Mouse (Mus musculus) intestine, postnatal 0 days (tissue): ENCODE data around the gene D630036H23Rik. TPM values are rescaled to one million over a fixed set of nuclear protein-coding genes. Genes with fewer than 3 reads are reported as not detected.

Experiments
- ATAC-seq: fragments of 200-750 bp; cut with Nextera tagmentation; 2 replicates; pipeline ENCODE4 v1.8.0; 2017; ENCODE audit warnings: mild to moderate bottlenecking, moderate TSS enrichment, moderate library complexity
- H3K27ac ChIP-seq: fragments of 300-500 bp; sonication (generic); 2 replicates; pipeline ENCODE4 v1.5.1; 2014; ENCODE audit warnings: mild to moderate bottlenecking, low read depth, low read length, moderate library complexity
- H3K27me3 ChIP-seq: fragments of 300-500 bp; sonication (generic); replicated peaks from 2 replicates; pipeline ENCODE4 v1.6.1; 2014; ENCODE audit warnings: low read length, mixed read lengths; ENCODE audit not compliant: control insufficient read depth, insufficient read depth
- H3K36me3 ChIP-seq: fragments of 300-500 bp; sonication (generic); 2 replicates; pipeline ENCODE4 v1.6.1; 2014; ENCODE audit warnings: mild to moderate bottlenecking, moderate library complexity; ENCODE audit not compliant: control insufficient read depth, insufficient read depth
- H3K4me1 ChIP-seq: fragments of 300-500 bp; sonication (generic); replicated peaks from 2 replicates; pipeline ENCODE4 v1.6.1; 2014; ENCODE audit warnings: antibody characterized with exemption, low read length, mixed read lengths; ENCODE audit not compliant: control insufficient read depth, insufficient read depth
- H3K4me2 ChIP-seq: fragments of 300-500 bp; sonication (generic); replicated peaks from 2 replicates; pipeline ENCODE4 v1.6.1; 2014; ENCODE audit warnings: low read depth, mild to moderate bottlenecking, moderate library complexity
- H3K4me3 ChIP-seq: fragments of 300-500 bp; sonication (generic); 2 replicates; pipeline ENCODE4 v1.5.1; 2014; ENCODE audit warnings: low read depth, low read length
- H3K9ac ChIP-seq: fragments of 300-500 bp; sonication (generic); 2 replicates; pipeline ENCODE4 v1.6.1; 2014; ENCODE audit warnings: mild to moderate bottlenecking, low read depth, low read length
- H3K9me3 ChIP-seq: fragments of 300-500 bp; sonication (generic); 2 replicates; pipeline ENCODE4 v1.6.1; 2016; ENCODE audit warnings: mixed run types; ENCODE audit not compliant: control insufficient read depth
- CTCF ChIP-seq: sonication (generic); IDR thresholded peaks from 2 replicates; pipeline ENCODE4 v1.5.1; 2016; ENCODE audit warnings: low read depth, mild to moderate bottlenecking, control low read depth, antibody characterized with exemption, moderate library complexity
- WGBS: fragments of 180-500 bp; shearing (Covaris S2); extraction: QIAGEN DNeasy Blood & Tissue Kit; methylation state at CpG from one replicate; pipeline ENCODE4 v1.1.7; 2014; 5-methylcytosine and 5-hydroxymethylcytosine counted together
- polyA plus RNA-seq: library from polyadenylated mRNA; unstranded; fragments of >200 nt; fragmentation: Nextera tagmentation; extraction: Ambion mirVana; gene quantifications from 2 replicates; pipeline ENCODE4 v1.2.1, GENCODE M21; 2015

D630036H23Rik gene
- 2.2 and 2.7 TPM in 2 replicates for polyA plus RNA-seq

GRCm38 (mm10) chr12:36381441-36382340 is at the start of gene D630036H23Rik, which contains the start of gene Ispd:
Gene D630036H23Rik, minus strand, starts transcription at chr12:36382181.
Gene Ispd, plus strand, starts transcription at chr12:36381450.
- peak within 1 kb of the TSS; percentile 59 for H3K4me3 ChIP-seq
- no peaks in the 10 kb centered on the region for H3K27me3 ChIP-seq
- peak within 1 kb of the TSS; percentile 97 for H3K9ac ChIP-seq
- H3K4me2 ChIP-seq, result peak within 1 kb of the TSS; percentile 71
- WGBS, result under 1% methylated on average over 63 of the region's 64 CpGs
- peak; percentile 32; the same call in 1 of the 2 replicates for TF ChIP-seq CTCF
- 0 out of 2 replicates have a peak, but pooled peaks cover 7% of the 10 kb centered on the region for H3K4me1 ChIP-seq
- H3K9me3 ChIP-seq, result no peaks in the 10 kb centered on the region
- ATAC-seq, result peak; percentile 98
- H3K27ac ChIP-seq, result peak within 1 kb of the TSS; percentile 98
- no peaks in the 10 kb centered on the region for H3K36me3 ChIP-seq

GRCm38 (mm10) chr12:36426163-36427045 is 44.4 kb upstream of the D630036H23Rik start:
- Histone ChIP-seq H3K4me2 (no peak overlapping the region), H3K9me3 (no peaks in the 10 kb centered on the region), H3K27ac (no peak overlapping the region), H3K36me3 (no peaks in the 10 kb centered on the region), H3K4me1 (no peaks in the 10 kb centered on the region), H3K9ac (no peak overlapping the region), H3K4me3 (no peak overlapping the region), H3K27me3 (no peaks in the 10 kb centered on the region)
- TF ChIP-seq CTCF, result no peak
- ATAC-seq, result no peak
- 55% methylated on average over 15 of the region's 15 CpGs for WGBS

GRCm38 (mm10) chr12:36425258-36425657 is 43.3 kb upstream of the D630036H23Rik start:
- H3K9me3 ChIP-seq, result no peaks in the 10 kb centered on the region
- H3K27me3 ChIP-seq, result no peaks in the 10 kb centered on the region
- H3K36me3 ChIP-seq, result no peaks in the 10 kb centered on the region
- WGBS, result 86% methylated on average over 7 of the region's 7 CpGs
- no peak overlapping the region for H3K9ac ChIP-seq
- H3K4me2 ChIP-seq, result no peak overlapping the region
- no peaks in the 10 kb centered on the region for H3K4me1 ChIP-seq
- no peak for ATAC-seq
- H3K4me3 ChIP-seq, result no peak overlapping the region
- no peak overlapping the region for H3K27ac ChIP-seq
- TF ChIP-seq CTCF, result no peak

GRCm38 (mm10) chr12:36423677-36424076 is 41.7 kb upstream of the D630036H23Rik start:
- WGBS, result 82% methylated on average over 10 of the region's 10 CpGs
- Histone ChIP-seq H3K27ac (no peak overlapping the region), H3K4me3 (no peak overlapping the region), H3K9me3 (no peaks in the 10 kb centered on the region), H3K36me3 (no peaks in the 10 kb centered on the region), H3K27me3 (no peaks in the 10 kb centered on the region), H3K4me1 (no peaks in the 10 kb centered on the region), H3K4me2 (no peak overlapping the region), H3K9ac (no peak overlapping the region)
- no peak for ATAC-seq
- TF ChIP-seq CTCF, result no peak

- no peak overlapping the region for H3K27ac ChIP-seq
- WGBS, result 51% methylated on average over 2 of the region's 2 CpGs
- ATAC-seq, result no peak
Observed at GRCm38 (mm10) chr12:36395115-36395514, 13.1 kb upstream of the D630036H23Rik start.

GRCm38 (mm10) chr12:36386991-36387390 is 5.0 kb upstream of the D630036H23Rik start:
- no peaks in the 10 kb centered on the region for H3K9me3 ChIP-seq
- ATAC-seq, result no peak
- no peaks in the 10 kb centered on the region for H3K27me3 ChIP-seq
- no peak overlapping the region for H3K9ac ChIP-seq
- no peaks in the 10 kb centered on the region for H3K36me3 ChIP-seq
- no peak for TF ChIP-seq CTCF
- no peak overlapping the region for H3K27ac ChIP-seq
- WGBS, result 82% methylated on average over 4 of the region's 4 CpGs
- H3K4me1 ChIP-seq, result no peaks in the 10 kb centered on the region
- H3K4me2 ChIP-seq, result no peak overlapping the region
- H3K4me3 ChIP-seq, result no peak overlapping the region

More at GRCm38 (mm10) chr12:36395115-36395514, 13.1 kb upstream of the D630036H23Rik start:
- H3K36me3 ChIP-seq, result no peaks in the 10 kb centered on the region
- H3K4me2 ChIP-seq, result no peak overlapping the region
- no peak overlapping the region for H3K9ac ChIP-seq
- TF ChIP-seq CTCF, result no peak
- H3K4me3 ChIP-seq, result no peak overlapping the region
- no peaks in the 10 kb centered on the region for H3K9me3 ChIP-seq
- H3K4me1 ChIP-seq, result no peaks in the 10 kb centered on the region
- no peaks in the 10 kb centered on the region for H3K27me3 ChIP-seq
